Mouse (Mus musculus) embryonic facial prominence, embryonic 12.5 days (tissue): ENCODE measurements around the gene Glrx. TPM values are rescaled to one million over a fixed set of nuclear protein-coding genes. Genes with fewer than 3 reads are reported as not detected.

Source experiments
- polyA plus RNA-seq: library from polyadenylated mRNA; unstranded; fragments of >200 nt; fragmentation: Nextera tagmentation; extraction: Ambion mirVana; gene quantifications from 2 replicates; pipeline ENCODE4 v1.2.1, GENCODE M21; 2016

Glrx gene
- polyA plus RNA-seq, 1 experiment from 2014 or later: 30.0 TPM

Other genes with a start within 250 kb of the Glrx start
- 7.0 and 7.6 TPM in 2 replicates for gene Ell2, start 133.1 kb upstream of the Glrx start, polyA plus RNA-seq
- gene Rhobtb3, start 104.1 kb downstream of the Glrx start, polyA plus RNA-seq: 66.1 and 71.3 TPM in 2 replicates
- gene Spata9, start 127.3 kb downstream of the Glrx start, polyA plus RNA-seq: 0.67 and 1.2 TPM in 2 replicates
- 20.5 and 21.3 TPM in 2 replicates for gene Rfesd, start 178.9 kb downstream of the Glrx start, polyA plus RNA-seq
- gene Gpr150, start 217.1 kb downstream of the Glrx start, polyA plus RNA-seq: 0.22 and 0.31 TPM in 2 replicates